Mouse (Mus musculus): ENCODE measurements around the gene Vamp5. TPM values are rescaled to one million over a fixed set of nuclear protein-coding genes. Genes with fewer than 3 reads are reported as not detected.

Vamp5 gene
- total and polyA plus RNA-seq, 3 experiments = 465 to 593 TPM; not detected in 1

DNA sequence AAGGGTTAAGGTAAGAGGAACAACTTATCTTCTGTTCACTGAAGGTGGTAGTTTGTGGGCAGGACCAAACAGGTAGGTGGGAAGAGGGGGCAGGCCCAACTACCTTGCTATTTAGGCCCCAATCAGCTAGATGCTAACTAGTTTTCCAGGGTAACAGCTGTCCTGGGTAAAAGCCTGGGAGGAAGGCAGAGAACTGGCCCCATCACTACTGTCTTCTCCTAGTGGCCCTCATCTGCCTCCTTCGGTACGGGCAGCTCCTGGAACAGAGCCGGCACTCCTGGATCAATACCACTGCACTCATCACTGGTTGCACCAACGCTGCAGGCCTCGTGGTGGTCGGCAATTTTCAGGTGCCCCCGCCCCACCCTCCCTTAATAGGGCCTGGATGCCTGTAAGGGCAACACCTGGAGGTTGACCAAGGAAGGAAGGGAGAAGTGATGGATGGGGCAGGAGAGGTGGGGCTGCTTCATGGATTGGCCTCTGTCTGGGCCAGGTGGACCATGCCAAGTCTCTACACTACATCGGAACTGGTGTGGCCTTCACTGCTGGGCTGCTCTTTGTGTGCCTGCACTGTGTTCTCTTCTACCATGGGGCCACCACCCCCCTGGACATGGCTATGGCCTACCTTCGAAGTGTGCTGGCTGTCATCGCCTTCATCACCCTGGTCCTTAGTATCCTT, 22.0 kb downstream of the Vamp5 start:
- Histone ChIP-seq H3K27me3 (ENCODE audit: control insufficient read depth in 1 of 2, insufficient read depth in 2 of 2, low read length in 2 of 2) (no peaks in the 10 kb centered on the region), H3K9me3 (replicated peaks; ENCODE audit: insufficient read depth, low read length) (no peaks in the 10 kb centered on the region), H3K4me1 (ENCODE audit: control insufficient read depth in 1 of 2, insufficient read depth in 2 of 2, low read length in 2 of 2) (peaks cover 0 to 21% of the 10 kb centered on the region in 2 experiments; a peak in 2 of 4 replicates), H3K27ac (ENCODE audit: control insufficient read depth, low read depth, low read length) (no peak overlapping the region), H3K36me3 (ENCODE audit: control insufficient read depth in 1 of 2, insufficient read depth in 2 of 2, low read length in 2 of 2) (peaks cover 0 to 20% of the 10 kb centered on the region in 2 experiments; a peak in 2 of 4 replicates), H3K4me3 (ENCODE audit: control insufficient read depth in 1 of 2, insufficient read depth in 1 of 2, low read depth in 2 of 2, low read length in 2 of 2) (no peak overlapping the region), H3K9ac (ENCODE audit: control insufficient read depth, low read depth, low read length, poor library complexity, severe bottlenecking) (no peak overlapping the region), H3K79me2 (ENCODE audit: control insufficient read depth, insufficient read depth, low read length, poor library complexity) (peaks cover 8% of the 10 kb centered on the region)
- no peak for DNase-seq (ENCODE audit: low read depth, low spot score)
- TF ChIP-seq POLR2A (IDR thresholded peaks at IDR 0.05; ENCODE audit: control insufficient read depth in 1 of 2, insufficient read depth in 1 of 2, low read depth in 1 of 2, low read length in 2 of 2, poor library complexity in 1 of 2) (peak in 1 of 2 experiments; percentile 20; a peak in 1 of 4 replicates), MAFK (IDR thresholded peaks at IDR 0.05; ENCODE audit: borderline replicate concordance, low read depth, low read length) (no peak)

GRCm38 (mm10) chr6:72357164-72358079, 22.8 kb downstream of the Vamp5 start:
- Histone ChIP-seq H3K4me3 (ENCODE audit: control insufficient read depth in 1 of 2, insufficient read depth in 1 of 2, low read depth in 2 of 2, low read length in 2 of 2) (no peak overlapping the region), H3K9me3 (replicated peaks; ENCODE audit: insufficient read depth, low read length) (no peaks in the 10 kb centered on the region), H3K27me3 (ENCODE audit: control insufficient read depth in 1 of 2, insufficient read depth in 2 of 2, low read length in 2 of 2) (no peaks in the 10 kb centered on the region), H3K79me2 (ENCODE audit: control insufficient read depth, insufficient read depth, low read length, poor library complexity) (peaks cover 8% of the 10 kb centered on the region), H3K9ac (ENCODE audit: control insufficient read depth, low read depth, low read length, poor library complexity, severe bottlenecking) (no peak overlapping the region), H3K4me1 (ENCODE audit: control insufficient read depth in 1 of 2, insufficient read depth in 2 of 2, low read length in 2 of 2) (peaks cover 0 to 18% of the 10 kb centered on the region in 2 experiments; a peak in 2 of 4 replicates), H3K27ac (ENCODE audit: control insufficient read depth, low read depth, low read length) (no peak overlapping the region), H3K36me3 (ENCODE audit: control insufficient read depth in 1 of 2, insufficient read depth in 2 of 2, low read length in 2 of 2) (peaks cover under 1 to 15% of the 10 kb centered on the region in 2 experiments)
- peak; percentile 72 for DNase-seq (ENCODE audit: low read depth, low spot score)
- TF ChIP-seq NRF1 (IDR thresholded peaks at IDR 0.05; ENCODE audit: insufficient read depth, low read depth, low read length, poor library complexity, severe bottlenecking) (no peak), SIN3A (IDR thresholded peaks at IDR 0.05; ENCODE audit: low read length) (no peak), NELFE (IDR thresholded peaks at IDR 0.05; ENCODE audit: low read depth, low read length) (no peak), MEF2A (IDR thresholded peaks at IDR 0.05; ENCODE audit: extremely low read depth, insufficient replicate concordance, low read depth, low read length, poor library complexity, severe bottlenecking) (no peak), POLR2AphosphoS2 (IDR thresholded peaks at IDR 0.05; ENCODE audit: low read length) (no peak; the same call in 1 of the 2 replicates), KAT2A (conservative IDR thresholded peaks at IDR 0.05; ENCODE audit: low read depth, low read length) (no peak), TBP (IDR thresholded peaks at IDR 0.05; ENCODE audit: low read depth, low read length) (no peak), POLR2AphosphoS5 (IDR thresholded peaks at IDR 0.05; ENCODE audit: borderline replicate concordance, low read depth, low read length) (no peak), SMC3 (IDR thresholded peaks at IDR 0.05; ENCODE audit: low read depth, low read length) (no peak), CHD1 (IDR thresholded peaks at IDR 0.05; ENCODE audit: low read depth, low read length) (no peak), RCOR1 (IDR thresholded peaks at IDR 0.05; ENCODE audit: low read depth, low read length) (peak; percentile 99), POLR2A (IDR thresholded peaks at IDR 0.05; ENCODE audit: control insufficient read depth in 1 of 2, insufficient read depth in 1 of 2, low read depth in 1 of 2, low read length in 2 of 2, poor library complexity in 1 of 2) (no peak), RAD21 (IDR thresholded peaks at IDR 0.05; ENCODE audit: low read depth, low read length) (no peak), MYB (IDR thresholded peaks at IDR 0.05; ENCODE audit: low read depth, low read length) (no peak), USF2 (IDR thresholded peaks at IDR 0.05; ENCODE audit: borderline replicate concordance in 1 of 2, insufficient read depth in 1 of 2, low read depth in 1 of 2, low read length in 2 of 2) (no peak), EP300 (IDR thresholded peaks at IDR 0.05; ENCODE audit: low read depth in 1 of 2, low read length in 2 of 2) (peak; percentile 28 to 75; a peak in 2 of 4 replicates), TAL1 (IDR thresholded peaks at IDR 0.05; ENCODE audit: low read length) (peak; percentile 90), JUND (IDR thresholded peaks at IDR 0.05; ENCODE audit: low read depth, low read length) (no peak), MXI1 (IDR thresholded peaks at IDR 0.05; ENCODE audit: low read depth, low read length) (peak; percentile 26; the same call in 1 of the 2 replicates), MAX (IDR thresholded peaks at IDR 0.05; ENCODE audit: low read length) (no peak), ZNF384 (IDR thresholded peaks at IDR 0.05; ENCODE audit: low read depth, low read length) (no peak), ELF1 (IDR thresholded peaks at IDR 0.05; ENCODE audit: low read depth, low read length) (no peak), GABPA (IDR thresholded peaks at IDR 0.05; ENCODE audit: low read depth, low read length) (no peak), ZMIZ1 (IDR thresholded peaks at IDR 0.05; ENCODE audit: low read depth, low read length) (peak; percentile 26; the same call in 1 of the 2 replicates), MYC (IDR thresholded peaks at IDR 0.05; ENCODE audit: low read depth, low read length) (no peak), GATA1 (IDR thresholded peaks at IDR 0.05; ENCODE audit: low read depth, low read length) (peak; percentile 83)

Measured in MEL (cell line).